Mouse (Mus musculus): ENCODE measurements at regions not wholly inside any gene's neighbourhood (a gene's known extent, or its start where the extent isn't known, plus 50 kb on each side); places are given as distances from the start of the nearest gene placed in this dataset.
A peak's percentile ranks its signal among the peaks of the same experiment; 100 is the strongest.

GRCm38 (mm10) chr4:61909409-61909808 lies 74.4 kb upstream of the Mup5 start:
- peak; percentile 4 for DNase-seq (ENCODE audit: low spot score in 2 of 2)

DNA sequence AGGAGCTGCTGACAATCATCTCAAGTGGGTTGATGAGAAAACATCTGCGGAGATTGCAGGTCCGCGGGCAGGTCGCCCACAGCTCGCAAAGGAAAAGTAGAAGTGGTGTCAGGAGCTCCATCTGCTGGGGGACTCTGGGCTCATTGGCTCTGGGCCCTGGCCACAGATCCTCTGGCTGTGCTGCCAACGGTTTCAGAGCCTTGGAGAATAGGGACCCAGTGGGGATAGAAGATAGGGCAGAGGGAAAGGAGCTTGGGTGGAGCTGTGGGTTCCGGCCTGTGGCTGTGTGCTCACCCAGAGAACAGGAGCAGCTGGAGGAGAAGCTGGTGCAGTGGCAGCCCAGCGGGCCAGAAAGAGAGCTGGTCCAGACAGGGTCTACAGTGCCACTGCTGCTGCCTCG lies 67.1 kb upstream of the Mup5 start:
- DNase-seq (ENCODE audit: low spot score in 2 of 2), result no peak

GRCm38 (mm10) chr4:61898184-61898583 lies 63.2 kb upstream of the Mup5 start:
- DNase-seq (ENCODE audit: low spot score in 2 of 2), result no peak

GRCm38 (mm10) chr4:61897176-61897575 lies 62.1 kb upstream of the Mup5 start:
- DNase-seq (ENCODE audit: low spot score in 2 of 2), result no peak

Measured in layer of hippocampus, postnatal 14 days (tissue).